Mouse (Mus musculus): ENCODE measurements around the gene Pom121. TPM values are rescaled to one million over a fixed set of nuclear protein-coding genes. Genes with fewer than 3 reads are reported as not detected.

The Pom121 gene
- polyA plus RNA-seq, 1 experiment from 2014 or later, result 14.0 TPM

- Histone ChIP-seq H3K9me3 (replicated peaks) (no peaks in the 10 kb centered on the region), H3K9ac (no peak overlapping the region)
- 78% methylated on average over 7 of the region's 7 CpGs for WGBS
Measured at GRCm38 (mm10) chr5:135345989-135346388, 48.4 kb downstream of the Pom121 start.

GRCm38 (mm10) chr5:135337575-135337974 is 56.8 kb downstream of the Pom121 start:
- 32% methylated on average over 3 of the region's 3 CpGs for WGBS
- no peaks in the 10 kb centered on the region for H3K4me1 ChIP-seq
- no peak overlapping the region for H3K9ac ChIP-seq
- H3K27ac ChIP-seq, result no peak overlapping the region
- H3K4me2 ChIP-seq, result no peak overlapping the region
- H3K36me3 ChIP-seq, result no peaks in the 10 kb centered on the region
- H3K4me3 ChIP-seq (replicated peaks), result no peak overlapping the region
- H3K27me3 ChIP-seq, result no peaks in the 10 kb centered on the region
- no peaks in the 10 kb centered on the region for H3K9me3 ChIP-seq (replicated peaks)
- ATAC-seq (replicated peaks; ENCODE audit: low FRiP score), result no peak

More at GRCm38 (mm10) chr5:135345989-135346388, 48.4 kb downstream of the Pom121 start:
- H3K27me3 ChIP-seq, result peaks cover 3% of the 10 kb centered on the region; the same call in 1 of the 2 replicates
- no peak for ATAC-seq (replicated peaks; ENCODE audit: low FRiP score)
- no peak overlapping the region for H3K27ac ChIP-seq
- no peak overlapping the region for H3K4me2 ChIP-seq
- no peaks in the 10 kb centered on the region for H3K4me1 ChIP-seq
- no peak overlapping the region for H3K4me3 ChIP-seq (replicated peaks)
- no peaks in the 10 kb centered on the region for H3K36me3 ChIP-seq

GRCm38 (mm10) chr5:135331161-135331560 is 63.2 kb downstream of the Pom121 start:
- H3K4me3 ChIP-seq (replicated peaks), result no peak overlapping the region
- no peaks in the 10 kb centered on the region for H3K36me3 ChIP-seq
- ATAC-seq (replicated peaks; ENCODE audit: low FRiP score), result no peak

GRCm38 (mm10) chr5:135330201-135330600 is 64.1 kb downstream of the Pom121 start:
- Histone ChIP-seq H3K9me3 (replicated peaks) (no peaks in the 10 kb centered on the region), H3K36me3 (no peaks in the 10 kb centered on the region), H3K27me3 (no peaks in the 10 kb centered on the region), H3K4me3 (replicated peaks) (no peak overlapping the region), H3K4me1 (no peaks in the 10 kb centered on the region), H3K27ac (no peak overlapping the region), H3K4me2 (no peak overlapping the region), H3K9ac (no peak overlapping the region)
- ATAC-seq (replicated peaks; ENCODE audit: low FRiP score), result no peak
- 83% methylated on average over 5 of the region's 5 CpGs for WGBS

More at GRCm38 (mm10) chr5:135331161-135331560, 63.2 kb downstream of the Pom121 start:
- Histone ChIP-seq H3K27ac (no peak overlapping the region), H3K4me2 (no peak overlapping the region), H3K9me3 (replicated peaks) (no peaks in the 10 kb centered on the region), H3K27me3 (no peaks in the 10 kb centered on the region), H3K4me1 (no peaks in the 10 kb centered on the region), H3K9ac (no peak overlapping the region)
- WGBS, result 82% methylated on average over 6 of the region's 6 CpGs

- H3K4me2 ChIP-seq, result no peak overlapping the region
- H3K9me3 ChIP-seq (replicated peaks), result no peaks in the 10 kb centered on the region
- no peak overlapping the region for H3K27ac ChIP-seq
- ATAC-seq (replicated peaks; ENCODE audit: low FRiP score), result no peak
- H3K9ac ChIP-seq, result no peak overlapping the region
- H3K4me3 ChIP-seq (replicated peaks), result no peak overlapping the region
- 79% methylated on average over 4 of the region's 4 CpGs for WGBS
- no peaks in the 10 kb centered on the region for H3K36me3 ChIP-seq
- H3K27me3 ChIP-seq, result no peaks in the 10 kb centered on the region
- H3K4me1 ChIP-seq, result no peaks in the 10 kb centered on the region
Measured at GRCm38 (mm10) chr5:135329471-135329870, 64.9 kb downstream of the Pom121 start.

Small RNA genes lying within 50 kb of the gene (microRNA-seq; reads per million reads assigned to microRNA genes)
- not detected for gene Mir7033

Other genes with a start within 250 kb of the Pom121 start
- gene Tbl2, start 244.9 kb downstream of the Pom121 start, polyA plus RNA-seq (2015; fragmentation: Nextera tagmentation; extraction: Ambion mirVana), result 25.5 and 26.8 TPM in 2 replicates
- 52.9 and 53.2 TPM in 2 replicates for gene Bcl7b, start 226.3 kb downstream of the Pom121 start, polyA plus RNA-seq (2015; fragmentation: Nextera tagmentation; extraction: Ambion mirVana)
- gene Baz1b, start 207.3 kb downstream of the Pom121 start, polyA plus RNA-seq (2015; fragmentation: Nextera tagmentation; extraction: Ambion mirVana), result 40.4 and 42.3 TPM in 2 replicates
- gene Fzd9, start 143.3 kb downstream of the Pom121 start, polyA plus RNA-seq (2015; fragmentation: Nextera tagmentation; extraction: Ambion mirVana), result 1.7 and 2.0 TPM in 2 replicates
- gene Fkbp6, start 44.5 kb downstream of the Pom121 start, polyA plus RNA-seq (2015; fragmentation: Nextera tagmentation; extraction: Ambion mirVana), result not detected in 2 replicates
- gene Trim50, start 41.3 kb downstream of the Pom121 start, polyA plus RNA-seq (2015; fragmentation: Nextera tagmentation; extraction: Ambion mirVana), result not detected in 2 replicates
- 35.0 and 39.5 TPM in 2 replicates for gene Nsun5, start 24.6 kb downstream of the Pom121 start, polyA plus RNA-seq (2015; fragmentation: Nextera tagmentation; extraction: Ambion mirVana)
- 43.2 and 45.2 TPM in 2 replicates for gene Hip1, start 150.6 kb upstream of the Pom121 start, polyA plus RNA-seq (2015; fragmentation: Nextera tagmentation; extraction: Ambion mirVana)
- not detected in 2 replicates for gene Ccl26, start 169.0 kb upstream of the Pom121 start, polyA plus RNA-seq (2015; fragmentation: Nextera tagmentation; extraction: Ambion mirVana)
- gene Ccl24, start 178.5 kb upstream of the Pom121 start, polyA plus RNA-seq (2015; fragmentation: Nextera tagmentation; extraction: Ambion mirVana), result 1.9 and 2.4 TPM in 2 replicates
- gene Rhbdd2, start 238.1 kb upstream of the Pom121 start, polyA plus RNA-seq (2015; fragmentation: Nextera tagmentation; extraction: Ambion mirVana), result 45.9 and 51.9 TPM in 2 replicates

Data from kidney, embryonic 15.5 days (tissue).